Mouse (Mus musculus) urinary bladder, postnatal 14 days (tissue): Measurements from ENCODE around the gene Copz1.
"Not testable (repeated sequence)": the region's sequence is repeated elsewhere in the genome, so short reads cannot be mapped to it uniquely, and the experiment has no call there.

Source experiments
- DNase-seq: peaks from one replicate; pipeline ENCODE4 v3.0.0; 2021; ENCODE audit warnings: low spot score

Copz1 gene

GRCm38 (mm10) chr15:103251595-103251994, 20.9 kb upstream of the Copz1 start:
- no peak for DNase-seq

GRCm38 (mm10) chr15:103252660-103253059, 19.9 kb upstream of the Copz1 start:
- no peak for DNase-seq

- DNase-seq, result no peak
Measured at GRCm38 (mm10) chr15:103253352-103253751, 19.2 kb upstream of the Copz1 start.

- DNase-seq, result peak; percentile 28
Measured at GRCm38 (mm10) chr15:103255169-103255568, 17.3 kb upstream of the Copz1 start.

- no peak for DNase-seq
Measured at GRCm38 (mm10) chr15:103256210-103256986, 16.1 kb upstream of the Copz1 start.

GRCm38 (mm10) chr15:103257790-103258728, 14.5 kb upstream of the Copz1 start, which contains the start of gene Nfe2:
Gene Nfe2, minus strand, starts transcription at chr15:103258403.
- DNase-seq, result peak; percentile 70

- no peak for DNase-seq
Measured at GRCm38 (mm10) chr15:103259162-103259561, 13.4 kb upstream of the Copz1 start.

GRCm38 (mm10) chr15:103259989-103260388, 12.5 kb upstream of the Copz1 start:
- peak; percentile 46 for DNase-seq

GRCm38 (mm10) chr15:103264794-103265193, 7.7 kb upstream of the Copz1 start:
- no peak for DNase-seq

- no peak for DNase-seq
Measured at GRCm38 (mm10) chr15:103268903-103269302, 3.6 kb upstream of the Copz1 start.

GRCm38 (mm10) chr15:103275943-103276342, 3.4 kb downstream of the Copz1 start:
- not testable (repeated sequence) for DNase-seq

- DNase-seq, result no peak
Measured at GRCm38 (mm10) chr15:103277949-103278348, 5.4 kb downstream of the Copz1 start.

- DNase-seq, result no peak
Measured at GRCm38 (mm10) chr15:103279750-103280149, 7.2 kb downstream of the Copz1 start.

- DNase-seq, result no peak
Measured at GRCm38 (mm10) chr15:103280817-103281464, 8.4 kb downstream of the Copz1 start.

- no peak for DNase-seq
Measured at GRCm38 (mm10) chr15:103281465-103282205, 9.1 kb downstream of the Copz1 start.

GRCm38 (mm10) chr15:103284066-103284465, 11.6 kb downstream of the Copz1 start:
- DNase-seq, result no peak

GRCm38 (mm10) chr15:103284647-103285046, 12.1 kb downstream of the Copz1 start:
- no peak for DNase-seq

- DNase-seq, result peak; percentile 46
Measured at GRCm38 (mm10) chr15:103285778-103286417, 13.4 kb downstream of the Copz1 start.

GRCm38 (mm10) chr15:103289600-103289999, 17.1 kb downstream of the Copz1 start:
- no peak for DNase-seq

- DNase-seq, result no peak
Measured at GRCm38 (mm10) chr15:103290417-103290816, 17.9 kb downstream of the Copz1 start.

- no peak for DNase-seq
Measured at GRCm38 (mm10) chr15:103290843-103291242, 18.3 kb downstream of the Copz1 start.
